Mouse (Mus musculus) ES-Bruce4 (cell line): ENCODE measurements around the gene Myo15b. TPM values are rescaled to one million over a fixed set of nuclear protein-coding genes. Genes with fewer than 3 reads are reported as not detected.

Experiments
- H3K27ac ChIP-seq: 2 replicates; pipeline ENCODE4 v1.5.1; 2012; ENCODE audit warnings: low read length, inconsistent platforms; ENCODE audit not compliant: insufficient read depth
- H3K27me3 ChIP-seq: 2 replicates; pipeline ENCODE4 v1.6.1; 2012; ENCODE audit warnings: mild to moderate bottlenecking, low read length, inconsistent platforms; ENCODE audit not compliant: control insufficient read depth, poor library complexity, insufficient read depth, severe bottlenecking
- H3K36me3 ChIP-seq: 2 replicates; pipeline ENCODE4 v1.6.1; 2012; ENCODE audit warnings: inconsistent platforms, mild to moderate bottlenecking, low read length, moderate library complexity; ENCODE audit not compliant: control insufficient read depth, poor library complexity, insufficient read depth, severe bottlenecking
- H3K4me1 ChIP-seq: one replicate; pipeline ENCODE4 v1.8.1; 2011; ENCODE audit warnings: low read length; ENCODE audit not compliant: control insufficient read depth, insufficient read depth
- H3K4me3 ChIP-seq: 2 replicates; pipeline ENCODE4 v1.5.1; 2011; ENCODE audit warnings: low read depth, mild to moderate bottlenecking, low read length
- H3K9ac ChIP-seq: 2 replicates; pipeline ENCODE4 v1.6.1; 2012; ENCODE audit warnings: low read depth, mild to moderate bottlenecking, inconsistent platforms; ENCODE audit not compliant: poor library complexity, severe bottlenecking
- H3K9me3 ChIP-seq: replicated peaks from 2 replicates; pipeline ENCODE4 v1.6.1; 2012; ENCODE audit warnings: mild to moderate bottlenecking, low read length, inconsistent platforms; ENCODE audit not compliant: control insufficient read depth, poor library complexity, insufficient read depth, severe bottlenecking
- CTCF ChIP-seq: IDR thresholded peaks from one replicate; pipeline ENCODE4 v1.8.1; 2011; ENCODE audit warnings: low read depth, low read length
- EP300 ChIP-seq: IDR thresholded peaks from 2 replicates; pipeline ENCODE4 v1.6.1; 2011; ENCODE audit warnings: low read depth, low read length; ENCODE audit not compliant: insufficient read depth
- POLR2A ChIP-seq: IDR thresholded peaks from one replicate; pipeline ENCODE4 v1.8.1; 2011; ENCODE audit warnings: low read length; ENCODE audit not compliant: insufficient read depth
- polyA plus RNA-seq: library from polyadenylated mRNA; stranded (reverse); fragments of >200 nt; gene quantifications from 2 replicates; pipeline ENCODE4 v1.2.4, GENCODE M21; 2011; ENCODE audit warnings: low read depth; ENCODE audit not compliant: missing spikeins, insufficient read depth, insufficient read length

Myo15b gene
- polyA plus RNA-seq, 1 experiment: 1.6 TPM

- Histone ChIP-seq H3K9ac (no peak overlapping the region), H3K4me3 (no peak overlapping the region), H3K27ac (no peak overlapping the region), H3K36me3 (no peaks in the 10 kb centered on the region), H3K27me3 (no peaks in the 10 kb centered on the region), H3K4me1 (no peaks in the 10 kb centered on the region), H3K9me3 (no peaks in the 10 kb centered on the region)
- TF ChIP-seq POLR2A (no peak), CTCF (peak; percentile 53)
Measured at GRCm38 (mm10) chr11:115876438-115876837, 18.2 kb downstream of the Myo15b start.

- TF ChIP-seq EP300 (no peak), CTCF (no peak), POLR2A (no peak)
- H3K9me3 ChIP-seq: no peaks in the 10 kb centered on the region
- H3K4me3 ChIP-seq: no peak overlapping the region
- H3K27me3 ChIP-seq: no peaks in the 10 kb centered on the region
- H3K9ac ChIP-seq: no peak overlapping the region
- H3K27ac ChIP-seq: no peak overlapping the region
- no peaks in the 10 kb centered on the region for H3K4me1 ChIP-seq
- no peaks in the 10 kb centered on the region for H3K36me3 ChIP-seq
Measured at GRCm38 (mm10) chr11:115877174-115877755, 19.1 kb downstream of the Myo15b start.

- Histone ChIP-seq H3K27ac (no peak overlapping the region), H3K4me1 (no peaks in the 10 kb centered on the region), H3K36me3 (no peaks in the 10 kb centered on the region), H3K4me3 (no peak overlapping the region), H3K27me3 (no peaks in the 10 kb centered on the region), H3K9me3 (no peaks in the 10 kb centered on the region), H3K9ac (no peak overlapping the region)
- TF ChIP-seq EP300: no peak
- no peak for TF ChIP-seq POLR2A
Measured at GRCm38 (mm10) chr11:115878071-115878470, 19.9 kb downstream of the Myo15b start.

GRCm38 (mm10) chr11:115881002-115881401 is 22.8 kb downstream of the Myo15b start:
- no peak overlapping the region for H3K27ac ChIP-seq
- no peak overlapping the region for H3K9ac ChIP-seq
- no peaks in the 10 kb centered on the region for H3K36me3 ChIP-seq
- no peaks in the 10 kb centered on the region for H3K9me3 ChIP-seq
- no peaks in the 10 kb centered on the region for H3K27me3 ChIP-seq
- TF ChIP-seq POLR2A (no peak), CTCF (peak; percentile 92), EP300 (no peak)
- H3K4me1 ChIP-seq: no peaks in the 10 kb centered on the region
- H3K4me3 ChIP-seq: no peak overlapping the region

DNA sequence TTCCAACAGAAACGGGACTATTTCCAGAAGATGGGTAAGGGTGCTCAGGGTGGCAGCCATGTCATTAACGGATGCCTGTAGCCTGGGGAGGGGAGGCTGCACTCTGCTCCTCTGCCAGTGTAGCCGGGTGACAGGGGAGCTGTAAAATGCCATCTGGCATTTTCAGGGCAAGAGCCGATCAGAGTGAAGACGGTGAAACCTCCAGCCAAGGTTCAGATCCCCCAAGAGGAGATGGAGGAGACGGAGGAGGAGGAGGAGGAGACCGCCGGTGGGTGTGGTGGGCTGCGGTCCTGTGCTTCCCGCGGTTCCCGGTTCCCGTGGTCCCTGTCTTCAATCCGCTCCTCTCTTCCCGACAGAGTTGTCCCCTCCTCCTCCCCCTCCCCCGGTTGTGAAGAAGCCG is 25.0 kb downstream of the Myo15b start:
- H3K4me3 ChIP-seq: peak overlapping the region; percentile 51

DNA sequence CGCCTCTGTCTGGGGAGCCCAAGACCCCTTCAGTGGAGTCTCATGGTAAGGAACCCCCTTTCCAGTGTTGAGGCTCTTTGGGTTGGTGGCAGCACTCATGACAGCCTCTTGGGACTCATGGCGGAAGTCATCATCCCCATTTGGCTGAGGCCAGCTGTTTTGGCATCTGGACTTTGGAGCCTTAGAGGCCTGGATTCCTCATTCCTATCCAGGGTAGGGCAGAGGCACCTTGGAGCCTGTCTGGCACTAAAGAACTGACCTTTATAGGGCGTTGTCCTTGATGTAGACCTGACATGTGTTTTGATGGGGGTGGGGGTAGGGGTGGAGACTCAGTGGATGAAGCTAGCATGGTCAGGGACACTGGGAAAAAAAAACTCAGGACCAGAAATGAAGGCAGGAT is 26.2 kb downstream of the Myo15b start:
- H3K36me3 ChIP-seq: no peaks in the 10 kb centered on the region
- H3K9me3 ChIP-seq: no peaks in the 10 kb centered on the region

More for the DNA sequence above, 25.0 kb downstream of the Myo15b start:
- H3K4me1 ChIP-seq: no peaks in the 10 kb centered on the region
- H3K9ac ChIP-seq: peak overlapping the region; percentile 66
- H3K27ac ChIP-seq: no peak overlapping the region
- no peaks in the 10 kb centered on the region for H3K36me3 ChIP-seq
- H3K9me3 ChIP-seq: no peaks in the 10 kb centered on the region
- H3K27me3 ChIP-seq: no peaks in the 10 kb centered on the region
- no peak for TF ChIP-seq CTCF
- TF ChIP-seq EP300: no peak
- no peak for TF ChIP-seq POLR2A

More for the DNA sequence above, 26.2 kb downstream of the Myo15b start:
- Histone ChIP-seq H3K4me1 (no peaks in the 10 kb centered on the region), H3K27me3 (no peaks in the 10 kb centered on the region), H3K27ac (no peak overlapping the region), H3K4me3 (no peak overlapping the region), H3K9ac (no peak overlapping the region)
- TF ChIP-seq EP300 (no peak), POLR2A (no peak), CTCF (no peak)
